Mouse (Mus musculus) inflammation-experienced regulatory T-cells, adult 6 months (primary cell): Measurements from ENCODE around the gene Asl. TPM values are rescaled to one million over a fixed set of nuclear protein-coding genes. Genes with fewer than 3 reads are reported as not detected.

Experiments
- ATAC-seq: one replicate; pipeline ENCODE4 v1.8.0; 2017
- polyA plus RNA-seq, 3 experiments: library from polyadenylated mRNA; unstranded; fragments of 100-300 nt; shearing (Covaris generic); gene quantifications; one replicate each; pipeline ENCODE4 v1.2.1; 2017

The Asl gene
- polyA plus RNA-seq, 3 experiments from 2014 or later, result 92.0 to 107 (median 100) TPM

GRCm38 (mm10) chr5:130003229-130003628 is 25.8 kb downstream of the Asl start:
- no peak for ATAC-seq

GRCm38 (mm10) chr5:130002301-130003146 is 26.5 kb downstream of the Asl start, which contains the start of gene Gusb:
TSS of gene Gusb (minus strand) at chr5:130003049.
- peak; percentile 91 for ATAC-seq

DNA sequence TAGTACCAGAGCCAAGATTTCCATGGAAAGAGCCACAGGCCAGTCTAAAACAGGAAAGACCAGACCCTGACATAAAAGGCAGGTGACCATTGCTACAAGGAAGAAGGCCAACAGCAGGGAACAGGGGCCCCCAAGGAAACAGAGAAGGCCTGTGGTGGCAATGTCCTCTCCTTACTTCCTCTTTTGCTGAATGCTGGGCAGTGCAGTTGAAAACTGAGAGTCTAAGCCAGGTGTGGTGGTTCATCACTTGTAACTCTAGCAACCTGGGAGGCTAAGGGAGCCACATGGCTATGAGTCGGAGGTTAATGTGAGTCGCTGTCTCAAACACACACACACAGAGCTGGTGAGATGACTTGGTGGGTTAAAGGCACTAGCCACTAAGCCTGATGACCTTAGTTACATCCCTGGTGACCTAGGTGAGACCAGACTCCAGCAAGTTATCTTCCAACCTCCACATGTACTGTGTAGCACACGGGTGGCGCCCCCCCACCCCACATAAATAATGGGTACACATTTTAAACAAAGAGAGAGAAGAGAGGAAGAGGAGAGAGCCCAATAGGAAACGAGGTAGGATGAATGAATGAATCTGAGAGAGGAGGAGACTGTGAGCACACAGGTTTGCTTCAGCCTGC is 27.6 kb downstream of the Asl start:
- no peak for ATAC-seq

DNA sequence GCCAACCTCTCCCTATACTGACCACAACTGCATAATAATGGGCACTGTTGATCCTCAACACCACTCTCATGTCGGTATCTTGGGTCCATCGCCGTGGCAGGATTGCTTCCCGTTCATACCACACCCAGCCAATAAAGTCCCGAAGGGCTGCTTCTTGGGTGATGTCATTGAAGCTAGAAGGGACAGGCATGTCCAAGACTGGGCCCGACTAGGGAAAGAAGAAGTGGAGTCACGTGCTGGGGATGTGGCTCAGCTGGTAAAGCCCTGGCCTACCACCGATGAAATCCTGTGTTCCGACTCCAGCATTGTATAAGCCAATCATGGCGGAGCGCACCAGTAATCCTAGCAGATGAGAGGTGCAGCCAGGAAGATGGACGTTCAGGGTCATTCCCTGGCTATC is 28.3 kb downstream of the Asl start:
- no peak for ATAC-seq

DNA sequence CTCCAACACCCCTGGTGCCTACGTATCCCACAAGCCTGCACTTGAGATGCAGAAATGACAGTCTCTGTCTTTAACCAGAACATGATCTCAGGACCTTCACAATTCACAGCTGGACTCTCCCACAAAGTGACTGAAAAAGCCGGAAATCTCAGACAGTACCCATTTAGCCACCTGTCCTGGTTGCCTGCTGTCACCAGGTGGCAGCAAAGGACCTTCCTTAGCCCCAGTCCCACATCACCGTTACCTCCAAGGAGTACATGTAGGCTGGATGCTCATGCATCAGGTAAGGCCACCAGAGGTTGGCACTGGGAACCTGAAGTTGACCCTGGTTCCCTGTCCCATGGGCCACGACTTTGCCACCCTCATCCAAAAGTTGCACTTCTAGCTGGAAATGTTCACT is 29.9 kb downstream of the Asl start:
- peak; percentile 53 for ATAC-seq

DNA sequence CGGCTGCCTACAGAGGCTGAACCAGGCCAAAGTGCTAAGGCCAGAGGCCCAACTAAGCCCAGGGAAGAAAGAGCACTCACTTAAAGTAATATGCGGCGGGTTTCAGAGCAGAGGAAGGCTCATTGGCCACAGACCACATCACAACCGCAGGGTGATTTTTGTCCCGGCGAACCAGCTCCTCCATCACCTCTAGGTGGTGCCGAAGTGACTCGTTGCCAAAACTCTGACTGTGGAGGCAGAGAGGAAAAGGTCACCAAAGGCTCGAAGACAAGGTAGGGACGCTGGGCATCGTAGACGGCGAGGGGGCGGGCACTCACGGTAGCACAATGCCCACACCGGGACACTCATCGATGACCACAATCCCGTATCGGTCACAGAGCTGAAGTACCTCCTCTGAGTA is 31.3 kb downstream of the Asl start:
- no peak for ATAC-seq

DNA sequence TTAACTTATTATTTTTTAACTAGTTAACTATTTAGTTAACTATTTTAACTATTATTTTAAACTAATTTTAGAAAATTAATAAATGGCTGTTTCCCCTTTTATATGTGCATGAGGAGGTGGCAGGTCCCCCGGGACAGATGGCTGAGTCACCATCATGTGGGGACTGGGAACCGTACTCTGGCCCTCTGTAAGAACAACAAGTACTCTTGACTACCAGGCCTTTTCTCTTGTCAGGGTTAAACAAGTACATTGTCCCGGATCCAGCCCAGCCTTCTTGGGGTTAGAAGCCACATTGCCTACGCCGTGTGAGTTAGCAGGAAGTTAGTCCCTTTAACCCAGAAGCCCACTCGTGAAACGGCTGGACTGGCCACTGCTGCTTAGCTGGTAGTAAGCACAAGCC is 34.1 kb downstream of the Asl start:
- no peak for ATAC-seq

- no peak for ATAC-seq
Measured at GRCm38 (mm10) chr5:129993374-129993773, 35.7 kb downstream of the Asl start.

- ATAC-seq, result no peak
Measured at GRCm38 (mm10) chr5:129991898-129992297, 37.1 kb downstream of the Asl start.

DNA sequence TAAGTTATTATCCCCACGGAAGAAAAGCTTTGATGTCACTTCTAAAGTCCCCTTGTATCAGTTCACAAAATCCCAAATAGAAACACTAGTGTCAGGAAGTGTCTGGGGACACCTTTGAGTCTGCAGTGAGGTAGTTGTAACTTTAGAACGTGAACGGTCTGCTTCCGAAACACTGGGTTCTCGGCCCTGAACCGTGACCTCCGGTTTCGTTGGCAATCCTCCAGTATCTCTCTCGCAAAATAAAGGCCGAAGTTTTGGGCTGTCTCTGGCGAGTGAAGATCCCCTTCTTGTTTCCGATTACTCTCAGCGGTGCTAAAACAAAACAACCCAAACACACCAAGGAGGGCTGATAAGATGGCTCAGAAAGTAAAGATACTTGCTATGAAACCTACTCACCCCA is 39.7 kb downstream of the Asl start:
- ATAC-seq, result no peak

- no peak for ATAC-seq
Measured at GRCm38 (mm10) chr5:129980216-129980615, 48.8 kb downstream of the Asl start.

DNA sequence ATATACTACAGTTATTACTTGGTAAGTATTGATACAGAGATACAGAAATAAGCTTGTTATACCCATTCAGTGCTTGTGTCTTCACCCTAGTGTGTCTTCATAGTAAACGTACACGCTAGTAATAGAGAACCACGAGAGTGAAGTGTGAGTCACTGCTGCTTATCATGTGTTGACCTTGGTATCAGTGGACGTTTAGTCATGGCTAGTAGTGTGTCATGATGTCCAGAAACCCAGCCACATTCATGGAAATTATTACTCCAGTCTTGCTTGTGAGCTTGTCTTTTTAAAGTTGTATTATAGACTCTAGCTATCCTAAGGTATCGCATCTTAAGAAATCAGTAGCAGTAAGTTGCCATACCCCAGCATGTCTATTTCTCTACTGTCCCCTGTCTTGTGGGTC is 50.4 kb downstream of the Asl start:
- ATAC-seq, result no peak

DNA sequence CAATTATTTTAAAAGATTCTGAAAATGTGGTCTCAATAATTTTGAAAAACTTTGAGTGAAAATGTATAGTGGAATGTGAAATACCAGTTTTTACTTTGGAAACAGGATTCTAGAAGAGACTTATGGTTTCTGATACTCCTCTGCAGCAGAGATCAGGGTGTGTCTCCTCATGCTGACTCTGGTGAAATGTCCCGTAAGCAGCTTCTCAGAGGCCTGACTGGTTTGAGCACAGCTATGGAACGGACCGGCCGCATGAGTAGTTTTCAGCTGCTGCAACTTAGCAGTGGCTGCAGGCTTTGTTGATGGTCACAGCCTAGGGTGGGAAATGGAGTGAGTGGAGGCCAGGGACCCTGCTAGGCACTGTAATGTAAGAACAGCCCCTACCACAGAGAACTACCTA is 51.3 kb downstream of the Asl start:
- ATAC-seq, result no peak

GRCm38 (mm10) chr5:129974866-129975311 is 54.2 kb downstream of the Asl start:
- ATAC-seq, result no peak

DNA sequence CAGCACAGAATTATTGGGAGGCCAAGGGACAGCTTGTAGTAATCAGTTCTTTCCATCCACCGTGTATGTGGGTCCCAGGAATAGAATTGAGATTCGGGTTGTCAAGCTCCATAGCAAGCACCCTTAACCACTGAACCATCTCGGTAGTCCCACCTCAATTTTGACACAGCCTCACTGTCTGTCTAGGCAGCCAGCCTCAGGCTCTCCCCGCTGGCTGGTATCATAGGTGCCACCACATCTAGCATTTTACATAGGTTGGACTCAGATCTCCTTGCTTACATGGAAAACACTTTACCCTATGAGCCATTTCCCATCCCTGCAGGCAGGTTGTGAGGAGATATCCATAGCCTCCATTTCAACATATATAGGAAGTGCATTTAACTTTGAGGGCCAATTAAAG is 54.7 kb downstream of the Asl start:
- ATAC-seq, result no peak

DNA sequence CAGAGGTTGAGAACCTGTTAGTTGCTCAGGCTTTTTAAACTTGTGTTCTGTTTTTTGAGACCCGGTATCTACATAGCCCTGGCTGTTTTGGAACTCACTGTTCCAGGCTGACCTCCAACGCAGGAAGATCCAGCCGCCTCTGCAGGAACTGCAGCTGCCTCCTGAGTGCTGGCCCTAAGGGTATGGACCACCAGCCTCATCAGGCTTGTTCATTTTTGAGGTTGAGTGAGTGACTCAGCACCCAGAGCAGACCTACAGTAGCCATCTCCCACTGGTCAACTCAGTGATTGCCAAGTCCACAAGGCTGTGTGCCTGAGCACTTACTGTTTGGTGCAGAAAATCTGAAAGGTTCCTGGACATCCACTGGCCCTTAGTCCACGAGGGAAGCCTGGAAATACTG is 57.6 kb downstream of the Asl start:
- ATAC-seq, result no peak

GRCm38 (mm10) chr5:129968417-129968816 is 60.6 kb downstream of the Asl start:
- ATAC-seq, result no peak

- no peak for ATAC-seq
Measured at GRCm38 (mm10) chr5:129966448-129966847, 62.6 kb downstream of the Asl start.

DNA sequence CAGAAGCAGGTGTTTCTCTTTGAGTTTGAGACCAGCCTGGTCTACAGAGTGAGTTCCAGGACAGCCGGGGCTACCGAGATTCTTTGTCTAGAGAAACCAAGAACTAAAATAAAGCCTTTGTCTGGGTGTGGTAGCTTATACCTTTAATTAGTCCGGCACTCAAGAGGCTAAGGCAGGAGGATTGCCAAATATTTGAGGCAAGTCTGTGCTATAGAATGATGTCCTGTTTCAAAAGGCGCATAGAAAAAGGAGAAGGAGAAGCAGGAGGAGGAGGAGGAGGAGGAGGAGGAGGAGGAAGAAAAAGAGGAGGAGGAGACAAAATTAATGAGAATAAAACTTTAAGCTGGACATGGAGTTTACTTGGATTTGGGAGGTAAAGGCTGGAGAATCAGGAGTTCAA is 65.8 kb downstream of the Asl start:
- ATAC-seq, result no peak

Other genes starting within 250 kb of the Asl start
- 10 to 100 TPM; 43.6 to 79.5 (median 54.1) TPM for gene Psph, start 241.8 kb downstream of the Asl start, polyA plus RNA-seq
- gene Sumf2, start 182.3 kb downstream of the Asl start, polyA plus RNA-seq, result 10 to 100 TPM; 16.5 to 27.1 (median 21.7) TPM
- gene Chchd2, start 141.8 kb downstream of the Asl start, polyA plus RNA-seq, result 100 to 1,000 TPM; 317 to 466 (median 338) TPM
- 1 to 10 TPM in 2 of 3 experiments, under 1 TPM in 1; 0.60 to 2.3 (median 1.5) TPM for gene Zbed5, start 133.5 kb downstream of the Asl start, polyA plus RNA-seq
- under 1 TPM; 0.23 to 0.52 (median 0.38) TPM for gene Phkg1, start 130.7 kb downstream of the Asl start, polyA plus RNA-seq
- gene Nupr1l, start 120.7 kb downstream of the Asl start, polyA plus RNA-seq, result 1 to 10 TPM in 1 of 3 experiments, not detected in 2; 1.8 TPM
- 1 to 10 TPM; 3.5 to 4.8 (median 4.4) TPM for gene Vkorc1l1, start 87.3 kb downstream of the Asl start, polyA plus RNA-seq
- 10 to 100 TPM; 42.3 to 50.6 (median 45.0) TPM for gene Gusb, start 26.2 kb downstream of the Asl start, polyA plus RNA-seq
- gene Crcp, start within 50 bp of the Asl start, polyA plus RNA-seq, result 10 to 100 TPM; 58.3 to 70.9 (median 58.4) TPM
- 1 to 10 TPM; 1.9 to 2.2 (median 2.0) TPM for gene Tpst1, start 44.1 kb upstream of the Asl start, polyA plus RNA-seq
- gene Kctd7, start 115.6 kb upstream of the Asl start, polyA plus RNA-seq, result 1 to 10 TPM; 2.1 to 3.0 (median 3.0) TPM
- gene Rabgef1, start 142.6 kb upstream of the Asl start, polyA plus RNA-seq, result 10 to 100 TPM; 31.3 to 40.9 (median 36.7) TPM
- gene Tmem248, start 187.8 kb upstream of the Asl start, polyA plus RNA-seq, result 10 to 100 TPM; 11.2 to 13.4 (median 13.2) TPM
- 100 to 1,000 TPM; 108 to 150 (median 130) TPM for gene Sbds, start 226.3 kb upstream of the Asl start, polyA plus RNA-seq
- gene Tyw1, start 226.4 kb upstream of the Asl start, polyA plus RNA-seq, result 10 to 100 TPM; 30.4 to 35.1 (median 33.9) TPM